Mouse (Mus musculus): ENCODE results near the gene Yae1d1.
A peak's percentile ranks its signal among the peaks of the same experiment; 100 is the strongest.
"Not testable (repeated sequence)": the region's sequence is repeated elsewhere in the genome, so short reads cannot be mapped to it uniquely, and the experiment has no call there.

The Yae1d1 gene

GRCm38 (mm10) chr13:17992697-17993514 is at the start of gene Yae1d1:
Gene Yae1d1 (minus strand): TSS chr13:17993349.
- peak; percentile 90 for DNase-seq (ENCODE audit: low spot score)

GRCm38 (mm10) chr13:18038814-18039213 is 45.7 kb upstream of the Yae1d1 start:
- DNase-seq (ENCODE audit: low spot score) = no peak

- DNase-seq (ENCODE audit: low spot score) = no peak
These were observed 23.5 kb upstream of the Yae1d1 start for GRCm38 (mm10) chr13:18016604-18017003.

GRCm38 (mm10) chr13:18013205-18013604 is 20.1 kb upstream of the Yae1d1 start:
- no peak for DNase-seq (ENCODE audit: low spot score)

- DNase-seq (ENCODE audit: low spot score) = no peak
These were observed 17.9 kb upstream of the Yae1d1 start for GRCm38 (mm10) chr13:18011055-18011454.

GRCm38 (mm10) chr13:17993515-17993847 is 332 bp upstream of the Yae1d1 start:
- no peak for DNase-seq (ENCODE audit: low spot score)

- DNase-seq (ENCODE audit: low spot score) = no peak
These were observed 1.1 kb downstream of the Yae1d1 start for GRCm38 (mm10) chr13:17992009-17992408.

GRCm38 (mm10) chr13:17983194-17983593 is 10.0 kb downstream of the Yae1d1 start:
- DNase-seq (ENCODE audit: low spot score) = peak; percentile 52

- DNase-seq (ENCODE audit: low spot score) = no peak
These were observed 10.5 kb downstream of the Yae1d1 start for GRCm38 (mm10) chr13:17982634-17983033.

GRCm38 (mm10) chr13:17976854-17977739 is 16.1 kb downstream of the Yae1d1 start:
- no peak for DNase-seq (ENCODE audit: low spot score)

- DNase-seq (ENCODE audit: low spot score) = peak; percentile 14
These were observed 17.3 kb downstream of the Yae1d1 start for GRCm38 (mm10) chr13:17975891-17976290.

- DNase-seq (ENCODE audit: low spot score) = no peak
These were observed 17.7 kb downstream of the Yae1d1 start for GRCm38 (mm10) chr13:17975457-17975856.

GRCm38 (mm10) chr13:17974734-17975133 is 18.4 kb downstream of the Yae1d1 start:
- no peak for DNase-seq (ENCODE audit: low spot score)

- DNase-seq (ENCODE audit: low spot score) = no peak
These were observed 32.5 kb downstream of the Yae1d1 start for GRCm38 (mm10) chr13:17960613-17961012.

GRCm38 (mm10) chr13:17954282-17954681 is 38.9 kb downstream of the Yae1d1 start:
- no peak for DNase-seq (ENCODE audit: low spot score)

- DNase-seq (ENCODE audit: low spot score) = not testable (repeated sequence)
These were observed 42.6 kb downstream of the Yae1d1 start for GRCm38 (mm10) chr13:17950581-17950980.

GRCm38 (mm10) chr13:17949555-17949954 is 43.6 kb downstream of the Yae1d1 start:
- DNase-seq (ENCODE audit: low spot score) = no peak

GRCm38 (mm10) chr13:17944078-17944917 is 48.9 kb downstream of the Yae1d1 start, which contains the start of gene Rala:
Gene Rala (minus strand): TSS chr13:17944239.
- peak; percentile 83 for DNase-seq (ENCODE audit: low spot score)

- DNase-seq (ENCODE audit: low spot score) = peak; percentile 20
These were observed 49.7 kb downstream of the Yae1d1 start for GRCm38 (mm10) chr13:17943306-17944077.

- DNase-seq (ENCODE audit: low spot score) = no peak
These were observed 50.8 kb downstream of the Yae1d1 start for GRCm38 (mm10) chr13:17942338-17942737.
